Mouse (Mus musculus) cerebellum, adult 2 months (tissue): ENCODE results near the gene Gm5799.
"Not testable (repeated sequence)": the region's sequence is repeated elsewhere in the genome, so short reads cannot be mapped to it uniquely, and the experiment has no call there.

Source experiments
- CTCF ChIP-seq: fragments of 200-500 bp; IDR thresholded peaks from 2 replicates; pipeline ENCODE4 v1.5.1; 2011; ENCODE audit warnings: low read depth, mild to moderate bottlenecking, control low read depth, low read length, moderate library complexity, borderline replicate concordance; ENCODE audit not compliant: insufficient read depth
- POLR2A ChIP-seq: fragments of 200-500 bp; IDR thresholded peaks from 2 replicates; pipeline ENCODE4 v1.6.1; 2011; ENCODE audit warnings: low read length, control low read depth, borderline replicate concordance; ENCODE audit not compliant: insufficient read depth

GRCm38 (mm10) chr14:43532011-43532383, 11.4 kb upstream of the Gm5799 start:
- not testable (repeated sequence) for TF ChIP-seq CTCF, POLR2A
